Mouse (Mus musculus) intestine, embryonic 14.5 days (tissue): ENCODE measurements around the gene Pcgf1. TPM values are rescaled to one million over a fixed set of nuclear protein-coding genes. Genes with fewer than 3 reads are reported as not detected.

Source experiments
- ATAC-seq: fragments of 200-750 bp; cut with Nextera tagmentation; replicated peaks from 2 replicates; pipeline ENCODE4 v1.8.0; 2017; ENCODE audit warnings: low read depth, moderate number of reproducible peaks, moderate TSS enrichment, moderate library complexity; ENCODE audit not compliant: low FRiP score, low TSS enrichment
- DNase-seq: peaks from one replicate; pipeline ENCODE4 v3.0.0-alpha.2; 2018; ENCODE audit warnings: low spot score
- H3K27ac ChIP-seq: fragments of 300-500 bp; sonication (generic); 2 replicates; pipeline ENCODE4 v1.5.1; 2014; ENCODE audit warnings: low read depth, mild to moderate bottlenecking, control low read depth
- H3K27me3 ChIP-seq: fragments of 300-500 bp; sonication (generic); replicated peaks from 2 replicates; pipeline ENCODE4 v1.6.1; 2014; ENCODE audit warnings: low read length, control low read depth; ENCODE audit not compliant: control insufficient read depth, insufficient read depth
- H3K36me3 ChIP-seq: fragments of 300-500 bp; sonication (generic); 2 replicates; pipeline ENCODE4 v1.6.1; 2014; ENCODE audit warnings: low read length, control low read depth; ENCODE audit not compliant: control insufficient read depth, insufficient read depth
- H3K4me1 ChIP-seq: fragments of 300-500 bp; sonication (generic); replicated peaks from 2 replicates; pipeline ENCODE4 v1.6.1; 2014; ENCODE audit warnings: low read length, control low read depth, mixed read lengths; ENCODE audit not compliant: control insufficient read depth, insufficient read depth
- H3K4me2 ChIP-seq: fragments of 300-500 bp; sonication (generic); 2 replicates; pipeline ENCODE4 v1.6.1; 2014; ENCODE audit warnings: low read length
- H3K4me3 ChIP-seq: fragments of 300-500 bp; sonication (generic); 2 replicates; pipeline ENCODE4 v1.5.1; 2014; ENCODE audit warnings: low read depth, low read length, control low read depth, mixed read lengths
- H3K9ac ChIP-seq: fragments of 300-500 bp; sonication (generic); 2 replicates; pipeline ENCODE4 v1.6.1; 2014; ENCODE audit warnings: mild to moderate bottlenecking, low read length
- H3K9me3 ChIP-seq: fragments of 300-500 bp; sonication (generic); 2 replicates; pipeline ENCODE4 v1.6.1; 2016; ENCODE audit warnings: low read length, control low read depth; ENCODE audit not compliant: control insufficient read depth
- WGBS: fragments of 180-500 bp; shearing (Covaris S2); extraction: QIAGEN DNeasy Blood & Tissue Kit; methylation state at CpG from one replicate; pipeline ENCODE4 v1.1.7; 2014; 5-methylcytosine and 5-hydroxymethylcytosine counted together
- polyA plus RNA-seq: library from polyadenylated mRNA; unstranded; fragments of >200 nt; fragmentation: Nextera tagmentation; extraction: Ambion mirVana; gene quantifications from 2 replicates; pipeline ENCODE4 v1.2.1, GENCODE M21; 2014

Gene Pcgf1
- polyA plus RNA-seq, 1 experiment from 2014 or later, result 45.5 TPM

GRCm38 (mm10) chr6:83115682-83116372 is 38.2 kb downstream of the Pcgf1 start:
- no peak; the same call in 1 of the 2 replicates for ATAC-seq
- H3K9me3 ChIP-seq, result no peaks in the 10 kb centered on the region
- no peaks in the 10 kb centered on the region for H3K27me3 ChIP-seq
- H3K4me3 ChIP-seq, result peak overlapping the region; percentile 79
- peak overlapping the region; percentile 80 for H3K9ac ChIP-seq
- H3K4me1 ChIP-seq, result peaks cover 25% of the 10 kb centered on the region
- H3K4me2 ChIP-seq, result peak overlapping the region; percentile 95
- WGBS, result 2% methylated on average over 45 of the region's 48 CpGs
- DNase-seq, result peak; percentile 70
- peaks cover 39% of the 10 kb centered on the region for H3K36me3 ChIP-seq
- peak overlapping the region; percentile 76 for H3K27ac ChIP-seq

GRCm38 (mm10) chr6:83116373-83117164 is 38.9 kb downstream of the Pcgf1 start:
- Histone ChIP-seq H3K9ac (peak overlapping the region; percentile 80), H3K27ac (no peak overlapping the region), H3K36me3 (peaks cover 32% of the 10 kb centered on the region), H3K4me2 (peak overlapping the region; percentile 95), H3K4me1 (peaks cover 25% of the 10 kb centered on the region), H3K27me3 (no peaks in the 10 kb centered on the region), H3K4me3 (peak overlapping the region; percentile 79), H3K9me3 (no peaks in the 10 kb centered on the region)
- 76% methylated on average over 11 of the region's 11 CpGs for WGBS
- ATAC-seq (no peak), DNase-seq (no peak)

DNA sequence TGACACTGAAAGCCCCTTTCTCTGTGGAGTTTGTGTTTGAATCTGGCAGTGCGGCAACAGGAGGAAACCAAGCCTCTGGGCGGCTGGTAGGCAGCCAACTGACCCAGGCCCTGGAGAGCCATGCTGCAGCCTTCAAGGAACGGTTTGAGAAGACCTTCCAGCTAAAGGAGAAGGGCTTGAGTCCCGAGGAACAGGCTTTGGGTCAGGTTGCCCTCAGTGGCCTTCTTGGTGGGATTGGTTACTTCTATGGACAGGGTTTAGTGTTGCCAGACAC is 39.4 kb downstream of the Pcgf1 start:
- H3K27me3 ChIP-seq, result no peaks in the 10 kb centered on the region
- DNase-seq, result no peak
- H3K9ac ChIP-seq, result no peak overlapping the region
- no peak overlapping the region for H3K27ac ChIP-seq
- H3K36me3 ChIP-seq, result peaks cover 31% of the 10 kb centered on the region
- peaks cover 25% of the 10 kb centered on the region for H3K4me1 ChIP-seq
- H3K4me2 ChIP-seq, result no peak overlapping the region
- H3K9me3 ChIP-seq, result no peaks in the 10 kb centered on the region
- no peak for ATAC-seq
- H3K4me3 ChIP-seq, result no peak overlapping the region
- 87% methylated on average over 4 of the region's 4 CpGs for WGBS

- Histone ChIP-seq H3K4me3 (no peak overlapping the region), H3K4me2 (no peak overlapping the region), H3K9ac (no peak overlapping the region), H3K4me1 (peaks cover 30% of the 10 kb centered on the region), H3K9me3 (no peaks in the 10 kb centered on the region), H3K27me3 (no peaks in the 10 kb centered on the region), H3K36me3 (peaks cover 31% of the 10 kb centered on the region), H3K27ac (no peak overlapping the region)
- ATAC-seq (no peak), DNase-seq (no peak)
- 89% methylated on average over 13 of the region's 13 CpGs for WGBS
Observed at GRCm38 (mm10) chr6:83117616-83118015, 39.9 kb downstream of the Pcgf1 start.

DNA sequence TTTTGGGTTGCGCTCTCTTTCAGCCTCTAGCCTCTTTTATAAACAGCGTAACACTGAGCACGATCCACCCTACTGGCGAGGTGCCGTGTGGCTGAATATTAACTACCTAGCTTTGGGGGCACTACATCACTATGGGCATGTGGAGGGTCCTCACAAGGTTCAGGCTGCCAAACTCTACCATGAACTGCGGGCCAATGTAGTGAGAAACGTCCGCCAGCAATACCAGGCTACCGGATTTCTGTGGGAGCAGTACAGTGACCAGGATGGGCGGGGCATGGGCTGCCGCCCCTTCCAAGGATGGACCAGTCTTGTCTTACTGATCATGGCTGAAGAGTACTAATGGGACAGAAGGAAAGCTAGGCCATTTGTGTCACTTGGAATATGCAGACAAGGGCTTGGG is 40.7 kb downstream of the Pcgf1 start:
- Histone ChIP-seq H3K27ac (no peak overlapping the region), H3K27me3 (no peaks in the 10 kb centered on the region), H3K36me3 (peaks cover 31% of the 10 kb centered on the region), H3K9me3 (no peaks in the 10 kb centered on the region), H3K4me2 (no peak overlapping the region), H3K9ac (no peak overlapping the region), H3K4me1 (peaks cover 35% of the 10 kb centered on the region), H3K4me3 (no peak overlapping the region)
- no peak for DNase-seq
- 78% methylated on average over 11 of the region's 11 CpGs for WGBS
- no peak for ATAC-seq

GRCm38 (mm10) chr6:83118825-83119733 is 41.4 kb downstream of the Pcgf1 start:
- Histone ChIP-seq H3K36me3 (peaks cover 31% of the 10 kb centered on the region), H3K4me3 (no peak overlapping the region), H3K4me2 (no peak overlapping the region), H3K9ac (no peak overlapping the region), H3K27ac (no peak overlapping the region), H3K9me3 (no peaks in the 10 kb centered on the region), H3K27me3 (no peaks in the 10 kb centered on the region), H3K4me1 (peaks cover 39% of the 10 kb centered on the region)
- 82% methylated on average over 14 of the region's 14 CpGs for WGBS
- ATAC-seq, result no peak
- no peak for DNase-seq

- peaks cover 40% of the 10 kb centered on the region for H3K4me1 ChIP-seq
- ATAC-seq, result no peak
- no peaks in the 10 kb centered on the region for H3K27me3 ChIP-seq
- 81% methylated on average over 7 of the region's 7 CpGs for WGBS
- DNase-seq, result no peak
- H3K36me3 ChIP-seq, result peaks cover 31% of the 10 kb centered on the region
- H3K9ac ChIP-seq, result no peak overlapping the region
- H3K4me2 ChIP-seq, result no peak overlapping the region; the same call in 1 of the 2 replicates
- H3K4me3 ChIP-seq, result peak overlapping the region; percentile 82; the same call in 1 of the 2 replicates
- H3K27ac ChIP-seq, result peak overlapping the region; percentile 38; the same call in 1 of the 2 replicates
- no peaks in the 10 kb centered on the region for H3K9me3 ChIP-seq
Observed at GRCm38 (mm10) chr6:83119734-83120051, 42.0 kb downstream of the Pcgf1 start.
